ENCODE assay signal across 8 mouse cellular contexts in genomic region chr2:27009714-27010244, GRCm38 (mm10). TPM values are rescaled to one million over a fixed set of nuclear protein-coding genes. Genes with fewer than 3 reads are reported as not detected.
DNase-seq lines count a peak whose midpoint lies in the region; ATAC-seq lines count a peak whose summit lies in the region.

Cacfd1 (plus strand) TSS chr2:27009926.

- H3K4me2 ChIP-seq in heart, embryonic 13.5 days = peak within 1 kb of the TSS; percentile 87
- peak within 1 kb of the TSS; percentile 80 for H3K4me2 ChIP-seq in liver, embryonic 13.5 days
- H3K4me2 ChIP-seq in stomach, embryonic 16.5 days (ENCODE audit: low read depth, low read length) = peak within 1 kb of the TSS; percentile 91

- H3K4me1 ChIP-seq in heart, embryonic 13.5 days = peaks cover 20% of the 10 kb centered on the region
- H3K4me1 ChIP-seq in liver, embryonic 13.5 days (replicated peaks) = peaks cover 22% of the 10 kb centered on the region
- H3K4me1 ChIP-seq in stomach, embryonic 16.5 days (ENCODE audit: control insufficient read depth, insufficient read depth, low read length) = peaks cover 18% of the 10 kb centered on the region

- peaks cover 9% of the 10 kb centered on the region for H3K27me3 ChIP-seq in heart, embryonic 13.5 days (replicated peaks)
- H3K27me3 ChIP-seq in liver, embryonic 13.5 days = no peaks in the 10 kb centered on the region
- no peaks in the 10 kb centered on the region for H3K27me3 ChIP-seq in stomach, embryonic 16.5 days (ENCODE audit: control insufficient read depth, insufficient read depth, low read length)

- WGBS in heart, embryonic 13.5 days = 1% methylated on average over 43 of the region's 43 CpGs
- under 1% methylated on average over 43 of the region's 43 CpGs for whole genome bisulfite sequencing in liver, embryonic 13.5 days (ENCODE audit: insufficient replicate concordance)
- WGBS in stomach, embryonic 16.5 days = under 1% methylated on average over 43 of the region's 43 CpGs

- H3K9me3 ChIP-seq in heart, embryonic 13.5 days = no peaks in the 10 kb centered on the region
- H3K9me3 ChIP-seq in liver, embryonic 13.5 days (replicated peaks) = no peaks in the 10 kb centered on the region
- no peaks in the 10 kb centered on the region for H3K9me3 ChIP-seq in stomach, embryonic 16.5 days (replicated peaks; ENCODE audit: control insufficient read depth, low read length)

- DNase-seq in CD4-positive helper T cell, adult 2 months (ENCODE audit: low read depth, low spot score) = peak; percentile 96
- peak; percentile 74 for DNase-seq in brain, embryonic 18.5 days (ENCODE audit: low read depth, low spot score)
- DNase-seq in kidney, postnatal 10 days = peak; percentile 95
- peak; percentile 78 for DNase-seq in liver, embryonic 13.5 days
- peak; percentile 92 for DNase-seq in neural tube, embryonic 10.5 days (ENCODE audit: extremely low spot score, low spot score)

- peak within 1 kb of the TSS; percentile 90 for H3K4me3 ChIP-seq in heart, embryonic 13.5 days
- H3K4me3 ChIP-seq in liver, embryonic 13.5 days (replicated peaks) = peak within 1 kb of the TSS; percentile 70
- peak within 1 kb of the TSS; percentile 88 for H3K4me3 ChIP-seq in stomach, embryonic 16.5 days (replicated peaks; ENCODE audit: low read length)

- peak within 1 kb of the TSS; percentile 98 for H3K9ac ChIP-seq in heart, embryonic 13.5 days
- peak within 1 kb of the TSS; percentile 84 for H3K9ac ChIP-seq in liver, embryonic 13.5 days
- peak within 1 kb of the TSS; percentile 96 for H3K9ac ChIP-seq in stomach, embryonic 16.5 days (ENCODE audit: low read length)

- H3K36me3 ChIP-seq in heart, embryonic 13.5 days = peaks cover 16% of the 10 kb centered on the region
- H3K36me3 ChIP-seq in liver, embryonic 13.5 days = peaks cover 10% of the 10 kb centered on the region
- peaks cover 3% of the 10 kb centered on the region; the same call in 1 of the 2 replicates for H3K36me3 ChIP-seq in stomach, embryonic 16.5 days (ENCODE audit: control insufficient read depth, insufficient read depth, low read length)

- peak; percentile 72 for ATAC-seq in erythroid progenitor cell, adult 5-6 weeks (replicated peaks; ENCODE audit: low FRiP score, poor library complexity, severe bottlenecking)
- peak; percentile 83 for ATAC-seq in heart, embryonic 13.5 days (ENCODE audit: extremely low read depth, insufficient number of reproducible peaks, low FRiP score, low TSS enrichment)
- peak; percentile 93 for ATAC-seq in liver, embryonic 13.5 days (ENCODE audit: low read depth)
- peak; percentile 98 for ATAC-seq in stomach, embryonic 16.5 days (ENCODE audit: insufficient read depth, low FRiP score)

- H3K27ac ChIP-seq in heart, embryonic 13.5 days (replicated peaks) = peak within 1 kb of the TSS; percentile 83
- H3K27ac ChIP-seq in liver, embryonic 13.5 days = peak within 1 kb of the TSS; percentile 43
- peak within 1 kb of the TSS; percentile 83 for H3K27ac ChIP-seq in stomach, embryonic 16.5 days (ENCODE audit: low read length)

RNA-seq across cellular contexts. Expression of gene Cacfd1, which starts in this region (rescaled TPM):
- 4.0 and 6.7 TPM in 2 replicates for total RNA-seq in erythroid progenitor cell, adult 5-6 weeks (2015; ENCODE audit: low replicate concordance)
- 1.1 and 2.1 TPM in 2 replicates for total RNA-seq in erythroid progenitor cell, adult 5-6 weeks (2017; ENCODE audit: low replicate concordance)
- polyA plus RNA-seq in heart, embryonic 13.5 days (2015; fragmentation: Nextera tagmentation; extraction: Ambion mirVana) = 35.9 and 43.2 TPM in 2 replicates
- 12.6 and 13.4 TPM in 2 replicates for polyA plus RNA-seq in liver, embryonic 13.5 days (2015; fragmentation: Nextera tagmentation; extraction: Ambion mirVana)
- polyA plus RNA-seq in stomach, embryonic 16.5 days (2015; fragmentation: Nextera tagmentation; extraction: Ambion mirVana) = 60.7 and 63.4 TPM in 2 replicates

Comparison
In these comparisons a context has a peak if more than half of its experiments do, and no peak if none do; other contexts are left out.
1. Peak in every context shown above with its lines: DNase-seq, ATAC-seq, H3K4me3 ChIP-seq and H3K27ac ChIP-seq.